ENCODE assay signal across 8 mouse cellular contexts in the genomic region with DNA sequence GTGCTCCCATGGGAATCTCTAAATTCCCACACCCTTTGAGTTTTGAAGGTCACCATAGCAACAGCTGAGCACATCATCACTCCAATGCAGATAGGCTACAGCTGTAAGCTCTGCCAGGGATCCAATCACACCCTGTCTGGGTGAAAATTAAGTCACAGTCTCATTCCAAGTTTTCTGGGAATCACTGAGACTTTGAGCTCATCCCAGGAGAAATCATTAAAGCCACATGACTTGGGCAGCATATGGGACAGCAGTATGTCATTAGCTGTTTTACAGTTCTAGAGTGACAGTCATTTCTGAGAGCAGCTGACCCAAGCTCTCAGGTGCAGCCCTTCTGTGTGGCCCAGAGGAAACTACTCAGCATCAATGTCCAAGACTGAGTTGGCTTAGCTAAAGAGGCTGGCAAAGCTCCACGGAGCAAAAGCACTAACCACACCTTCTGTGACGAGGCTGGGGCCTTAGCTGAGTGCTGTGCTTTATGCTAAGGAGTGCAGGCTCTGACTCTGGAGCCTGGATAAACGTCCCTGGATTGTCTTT. TPM values are rescaled to one million over a fixed set of nuclear protein-coding genes. Genes with fewer than 3 reads are reported as not detected.
DNase-seq lines count a peak whose midpoint lies in the region; ATAC-seq lines count a peak whose summit lies in the region.

No protein-coding gene starts in this region.

- H3K27me3 ChIP-seq in lung, embryonic 15.5 days: no peaks in the 10 kb centered on the region
- H3K27me3 ChIP-seq in midbrain, embryonic 13.5 days: no peaks in the 10 kb centered on the region

- intact Hi-C loops in heart, postnatal 14 days (cut with DNase I): no loop called here

- 16% methylated on average over 3 of the region's 3 CpGs for WGBS in lung, embryonic 15.5 days
- 30% methylated on average over 3 of the region's 3 CpGs for WGBS in midbrain, embryonic 13.5 days

- H3K36me3 ChIP-seq in lung, embryonic 15.5 days: no peaks in the 10 kb centered on the region
- no peaks in the 10 kb centered on the region for H3K36me3 ChIP-seq in midbrain, embryonic 13.5 days

- no peak overlapping the region for H3K27ac ChIP-seq in lung, embryonic 15.5 days
- no peak overlapping the region for H3K27ac ChIP-seq in midbrain, embryonic 13.5 days

- ATAC-seq in lung, embryonic 15.5 days (ENCODE audit: borderline replicate concordance, extremely low read depth, low FRiP score, low TSS enrichment): peak; percentile 39; the same call in 1 of the 2 replicates
- ATAC-seq in midbrain, embryonic 13.5 days: peak; percentile 92

- H3K4me3 ChIP-seq in lung, embryonic 15.5 days: no peak overlapping the region
- H3K4me3 ChIP-seq in midbrain, embryonic 13.5 days (replicated peaks): no peak overlapping the region

- peaks cover 6% of the 10 kb centered on the region; the same call in 1 of the 2 replicates for H3K4me1 ChIP-seq in lung, embryonic 15.5 days
- H3K4me1 ChIP-seq in midbrain, embryonic 13.5 days (replicated peaks): peaks cover 3% of the 10 kb centered on the region; the same call in 1 of the 2 replicates

- no peak overlapping the region for H3K4me2 ChIP-seq in lung, embryonic 15.5 days
- H3K4me2 ChIP-seq in midbrain, embryonic 13.5 days (replicated peaks): no peak overlapping the region

- DNase-seq in cerebellum, postnatal 14 days: peak; percentile 43 to 48
- no peak for DNase-seq in cerebellum, adult 18-20 months
- DNase-seq in lung, postnatal 25 days (ENCODE audit: low spot score): no peak
- DNase-seq in heart, postnatal 14 days: peak; percentile 37 to 59
- no peak for DNase-seq in spleen, adult 12 weeks (ENCODE audit: low spot score)
- no peak for DNase-seq in adrenal gland, adult 18-20 months (ENCODE audit: low spot score in 2 of 2)

- no peaks in the 10 kb centered on the region for H3K9me3 ChIP-seq in lung, embryonic 15.5 days
- no peaks in the 10 kb centered on the region for H3K9me3 ChIP-seq in midbrain, embryonic 13.5 days

- H3K9ac ChIP-seq in lung, embryonic 15.5 days: no peak overlapping the region
- no peak overlapping the region for H3K9ac ChIP-seq in midbrain, embryonic 13.5 days (replicated peaks)

RNA-seq across cellular contexts. Expression of gene Btc, which starts 42.3 kb away (rescaled TPM):
- polyA plus RNA-seq in lung, embryonic 15.5 days (2015; fragmentation: Nextera tagmentation; extraction: Ambion mirVana): 2.3 and 2.8 TPM in 2 replicates
- total RNA-seq in heart, postnatal 14 days (2021): 1 to 10 TPM; 1.3 to 1.5 TPM
- polyA plus RNA-seq in midbrain, embryonic 13.5 days (2015; fragmentation: Nextera tagmentation; extraction: Ambion mirVana): not detected in 2 replicates
- 1 to 10 TPM; 1.0 to 1.8 TPM for total RNA-seq in adrenal gland, adult 18-20 months (2021)

Comparison
In these comparisons a context has a peak if more than half of its experiments do, and no peak if none do; other contexts are left out.
1. DNase-seq: peak in cerebellum, postnatal 14 days (2 of 2) and heart, postnatal 14 days (2 of 2); none in cerebellum, adult 18-20 months (0 of 2), lung, postnatal 25 days (single experiment), spleen, adult 12 weeks (single experiment) and adrenal gland, adult 18-20 months (0 of 2).